Mouse (Mus musculus): Measurements from ENCODE around the gene Reps2. TPM values are rescaled to one million over a fixed set of nuclear protein-coding genes. Genes with fewer than 3 reads are reported as not detected.

Reps2 gene
- polyA plus RNA-seq, 1 experiment = 0.05 TPM

- Histone ChIP-seq H3K27me3 (ENCODE audit: control insufficient read depth, insufficient read depth, insufficient read length) (no peaks in the 10 kb centered on the region), H3K79me3 (ENCODE audit: low read depth) (no peaks in the 10 kb centered on the region), H3ac (ENCODE audit: control insufficient read depth, insufficient read length, low read depth) (no peak overlapping the region), H3K79me2 (ENCODE audit: control insufficient read depth, insufficient read depth) (no peaks in the 10 kb centered on the region), H3K36me3 (ENCODE audit: control insufficient read depth, insufficient read depth) (no peaks in the 10 kb centered on the region), H3K4me3 (ENCODE audit: insufficient read depth, poor library complexity, severe bottlenecking) (no peak overlapping the region)
- TF ChIP-seq USF1 (IDR thresholded peaks at IDR 0.05; ENCODE audit: low read depth) = no peak
Measured at GRCm38 (mm10) chrX:162452642-162453041, 190.8 kb downstream of the Reps2 start.

DNA sequence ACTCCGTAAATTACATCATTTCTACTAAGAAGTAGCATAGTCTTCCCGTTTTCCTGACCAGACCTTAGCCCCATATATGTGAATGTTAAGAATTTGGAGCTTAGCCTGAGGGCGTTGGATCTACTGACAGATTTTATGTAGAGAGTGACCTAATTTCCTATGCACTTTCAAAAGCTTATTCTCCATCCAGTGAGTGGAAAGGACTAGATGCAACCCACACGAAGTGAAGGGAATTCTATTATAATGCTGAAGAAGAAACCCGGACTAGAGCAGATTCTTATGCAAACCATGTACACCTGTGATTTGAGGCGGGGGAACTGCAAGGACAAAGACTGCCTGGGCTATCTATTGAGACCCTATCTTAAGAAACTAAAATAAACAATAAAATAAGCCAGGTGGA is 195.5 kb downstream of the Reps2 start:
- no peaks in the 10 kb centered on the region for H3K79me3 ChIP-seq (ENCODE audit: low read depth)
- H3K27me3 ChIP-seq (ENCODE audit: control insufficient read depth, insufficient read depth, insufficient read length) = no peaks in the 10 kb centered on the region
- H3K79me2 ChIP-seq (ENCODE audit: control insufficient read depth, insufficient read depth) = no peaks in the 10 kb centered on the region
- TF ChIP-seq CEBPB (IDR thresholded peaks at IDR 0.05; ENCODE audit: low read depth) = no peak
- no peak for TF ChIP-seq MAX (IDR thresholded peaks at IDR 0.05)
- no peak for TF ChIP-seq FOSL1 (IDR thresholded peaks at IDR 0.05; ENCODE audit: insufficient read depth, low read length, poor library complexity, severe bottlenecking)
- TF ChIP-seq MYOG (IDR thresholded peaks at IDR 0.05; ENCODE audit: control insufficient read depth, extremely low read depth, insufficient read length) = no peak
- no peak for TF ChIP-seq MYOD1 (IDR thresholded peaks at IDR 0.05; ENCODE audit: control insufficient read depth, insufficient read length, low read depth)
- no peak for TF ChIP-seq CTCF (IDR thresholded peaks at IDR 0.05; ENCODE audit: control insufficient read depth, insufficient read depth, insufficient read length)
- H3K4me3 ChIP-seq (ENCODE audit: insufficient read depth, poor library complexity, severe bottlenecking) = no peak overlapping the region
- no peak overlapping the region for H3ac ChIP-seq (ENCODE audit: control insufficient read depth, insufficient read length, low read depth)
- no peaks in the 10 kb centered on the region for H3K36me3 ChIP-seq (ENCODE audit: control insufficient read depth, insufficient read depth)

GRCm38 (mm10) chrX:162446678-162447318 is 196.7 kb downstream of the Reps2 start:
- no peaks in the 10 kb centered on the region for H3K79me3 ChIP-seq (ENCODE audit: low read depth)
- no peaks in the 10 kb centered on the region for H3K79me2 ChIP-seq (ENCODE audit: control insufficient read depth, insufficient read depth)
- TF ChIP-seq CTCF (IDR thresholded peaks at IDR 0.05; ENCODE audit: control insufficient read depth, insufficient read depth, insufficient read length) = no peak
- TF ChIP-seq USF1 (IDR thresholded peaks at IDR 0.05; ENCODE audit: low read depth) = no peak
- no peak for TF ChIP-seq MYOG (IDR thresholded peaks at IDR 0.05; ENCODE audit: control insufficient read depth, extremely low read depth, insufficient read length)
- TF ChIP-seq MYOD1 (IDR thresholded peaks at IDR 0.05; ENCODE audit: control insufficient read depth, insufficient read length, low read depth) = no peak
- no peak for TF ChIP-seq MAX (IDR thresholded peaks at IDR 0.05)
- no peak for TF ChIP-seq CEBPB (IDR thresholded peaks at IDR 0.05; ENCODE audit: low read depth)
- TF ChIP-seq FOSL1 (IDR thresholded peaks at IDR 0.05; ENCODE audit: insufficient read depth, low read length, poor library complexity, severe bottlenecking) = no peak
- H3ac ChIP-seq (ENCODE audit: control insufficient read depth, insufficient read length, low read depth) = no peak overlapping the region
- H3K4me3 ChIP-seq (ENCODE audit: insufficient read depth, poor library complexity, severe bottlenecking) = no peak overlapping the region
- H3K27me3 ChIP-seq (ENCODE audit: control insufficient read depth, insufficient read depth, insufficient read length) = no peaks in the 10 kb centered on the region
- H3K36me3 ChIP-seq (ENCODE audit: control insufficient read depth, insufficient read depth) = no peaks in the 10 kb centered on the region

DNA sequence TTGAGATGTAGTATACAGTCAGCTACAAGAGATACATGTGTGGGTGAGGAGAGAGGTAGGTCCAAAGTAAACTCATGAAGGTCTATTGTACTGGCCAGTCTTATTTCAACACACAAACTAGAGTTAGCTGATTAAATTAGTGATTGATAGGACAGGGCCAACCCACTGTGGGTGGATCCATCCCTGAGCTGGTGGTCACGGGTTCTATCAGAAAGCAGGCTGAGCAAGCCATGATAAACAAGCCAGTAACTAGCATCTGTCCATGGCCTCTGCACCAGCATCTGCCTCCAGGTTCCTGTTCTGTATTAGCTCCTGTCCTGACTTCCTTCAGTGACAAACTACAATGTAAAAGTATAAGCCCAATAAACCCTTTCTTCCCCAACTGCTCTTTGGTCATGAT is 200.1 kb downstream of the Reps2 start:
- no peaks in the 10 kb centered on the region for H3K79me2 ChIP-seq (ENCODE audit: control insufficient read depth, insufficient read depth)
- no peaks in the 10 kb centered on the region for H3K36me3 ChIP-seq (ENCODE audit: control insufficient read depth, insufficient read depth)
- H3K27me3 ChIP-seq (ENCODE audit: control insufficient read depth, insufficient read depth, insufficient read length) = no peaks in the 10 kb centered on the region
- no peak overlapping the region for H3ac ChIP-seq (ENCODE audit: control insufficient read depth, insufficient read length, low read depth)
- H3K4me3 ChIP-seq (ENCODE audit: insufficient read depth, poor library complexity, severe bottlenecking) = no peak overlapping the region
- no peaks in the 10 kb centered on the region for H3K79me3 ChIP-seq (ENCODE audit: low read depth)
- no peak for TF ChIP-seq CEBPB (IDR thresholded peaks at IDR 0.05; ENCODE audit: low read depth)
- no peak for TF ChIP-seq USF1 (IDR thresholded peaks at IDR 0.05; ENCODE audit: low read depth)
- TF ChIP-seq MAX (IDR thresholded peaks at IDR 0.05) = no peak
- TF ChIP-seq MYOD1 (IDR thresholded peaks at IDR 0.05; ENCODE audit: control insufficient read depth, insufficient read length, low read depth) = no peak
- TF ChIP-seq CTCF (IDR thresholded peaks at IDR 0.05; ENCODE audit: control insufficient read depth, insufficient read depth, insufficient read length) = no peak

DNA sequence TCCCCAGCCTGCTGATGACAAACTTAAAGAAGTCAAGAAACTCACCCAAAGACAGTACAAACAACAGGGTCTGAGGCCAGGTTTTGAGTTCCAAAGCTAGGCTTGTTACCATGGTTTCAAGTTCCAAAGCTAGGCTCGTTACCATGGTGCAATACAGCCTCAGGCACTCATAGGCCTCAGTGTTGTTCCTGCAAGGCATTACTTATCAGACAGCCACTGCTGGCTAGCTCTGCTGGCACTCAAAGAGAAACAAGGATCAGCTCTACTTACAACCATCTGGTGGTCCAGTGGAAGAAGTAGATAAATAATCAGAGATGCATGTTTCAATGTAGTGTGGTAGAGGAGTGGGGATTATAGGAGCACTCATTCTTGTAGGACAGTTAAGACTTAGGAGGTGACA is 200.5 kb downstream of the Reps2 start:
- TF ChIP-seq MYOG (IDR thresholded peaks at IDR 0.05; ENCODE audit: control insufficient read depth, extremely low read depth, insufficient read length) = no peak
- no peak for TF ChIP-seq MAX (IDR thresholded peaks at IDR 0.05)
- no peak for TF ChIP-seq MYOD1 (IDR thresholded peaks at IDR 0.05; ENCODE audit: control insufficient read depth, insufficient read length, low read depth)
- no peak for TF ChIP-seq CTCF (IDR thresholded peaks at IDR 0.05; ENCODE audit: control insufficient read depth, insufficient read depth, insufficient read length)
- no peak for TF ChIP-seq USF1 (IDR thresholded peaks at IDR 0.05; ENCODE audit: low read depth)
- no peak for TF ChIP-seq FOSL1 (IDR thresholded peaks at IDR 0.05; ENCODE audit: insufficient read depth, low read length, poor library complexity, severe bottlenecking)
- no peak for TF ChIP-seq CEBPB (IDR thresholded peaks at IDR 0.05; ENCODE audit: low read depth)
- H3K4me3 ChIP-seq (ENCODE audit: insufficient read depth, poor library complexity, severe bottlenecking) = no peak overlapping the region
- H3K27me3 ChIP-seq (ENCODE audit: control insufficient read depth, insufficient read depth, insufficient read length) = no peaks in the 10 kb centered on the region
- H3K79me2 ChIP-seq (ENCODE audit: control insufficient read depth, insufficient read depth) = no peaks in the 10 kb centered on the region
- no peaks in the 10 kb centered on the region for H3K36me3 ChIP-seq (ENCODE audit: control insufficient read depth, insufficient read depth)
- H3ac ChIP-seq (ENCODE audit: control insufficient read depth, insufficient read length, low read depth) = no peak overlapping the region
- no peaks in the 10 kb centered on the region for H3K79me3 ChIP-seq (ENCODE audit: low read depth)

- Histone ChIP-seq H3K79me3 (ENCODE audit: low read depth) (no peaks in the 10 kb centered on the region), H3ac (ENCODE audit: control insufficient read depth, insufficient read length, low read depth) (no peak overlapping the region), H3K27me3 (ENCODE audit: control insufficient read depth, insufficient read depth, insufficient read length) (no peaks in the 10 kb centered on the region), H3K36me3 (ENCODE audit: control insufficient read depth, insufficient read depth) (no peaks in the 10 kb centered on the region), H3K79me2 (ENCODE audit: control insufficient read depth, insufficient read depth) (no peaks in the 10 kb centered on the region), H3K4me3 (ENCODE audit: insufficient read depth, poor library complexity, severe bottlenecking) (no peak overlapping the region)
- TF ChIP-seq CEBPB (IDR thresholded peaks at IDR 0.05; ENCODE audit: low read depth) (no peak), CTCF (IDR thresholded peaks at IDR 0.05; ENCODE audit: control insufficient read depth, insufficient read depth, insufficient read length) (no peak), USF1 (IDR thresholded peaks at IDR 0.05; ENCODE audit: low read depth) (no peak), MAX (IDR thresholded peaks at IDR 0.05) (no peak), MYOD1 (IDR thresholded peaks at IDR 0.05; ENCODE audit: control insufficient read depth, insufficient read length, low read depth) (no peak), MYOG (IDR thresholded peaks at IDR 0.05; ENCODE audit: control insufficient read depth, extremely low read depth, insufficient read length) (no peak), FOSL1 (IDR thresholded peaks at IDR 0.05; ENCODE audit: insufficient read depth, low read length, poor library complexity, severe bottlenecking) (no peak)
Measured at GRCm38 (mm10) chrX:162432776-162433543, 210.5 kb downstream of the Reps2 start.

Data from C2C12 (cell line).